Mouse (Mus musculus) lung, postnatal 14 days (tissue): ENCODE measurements at regions not wholly inside any gene's neighbourhood (a gene's known extent, or its start where the extent isn't known, plus 50 kb on each side); places are given as distances from the start of the nearest gene placed in this dataset.

Experiments
- DNase-seq: peaks from one replicate; pipeline ENCODE4 v3.0.0; 2021

DNA sequence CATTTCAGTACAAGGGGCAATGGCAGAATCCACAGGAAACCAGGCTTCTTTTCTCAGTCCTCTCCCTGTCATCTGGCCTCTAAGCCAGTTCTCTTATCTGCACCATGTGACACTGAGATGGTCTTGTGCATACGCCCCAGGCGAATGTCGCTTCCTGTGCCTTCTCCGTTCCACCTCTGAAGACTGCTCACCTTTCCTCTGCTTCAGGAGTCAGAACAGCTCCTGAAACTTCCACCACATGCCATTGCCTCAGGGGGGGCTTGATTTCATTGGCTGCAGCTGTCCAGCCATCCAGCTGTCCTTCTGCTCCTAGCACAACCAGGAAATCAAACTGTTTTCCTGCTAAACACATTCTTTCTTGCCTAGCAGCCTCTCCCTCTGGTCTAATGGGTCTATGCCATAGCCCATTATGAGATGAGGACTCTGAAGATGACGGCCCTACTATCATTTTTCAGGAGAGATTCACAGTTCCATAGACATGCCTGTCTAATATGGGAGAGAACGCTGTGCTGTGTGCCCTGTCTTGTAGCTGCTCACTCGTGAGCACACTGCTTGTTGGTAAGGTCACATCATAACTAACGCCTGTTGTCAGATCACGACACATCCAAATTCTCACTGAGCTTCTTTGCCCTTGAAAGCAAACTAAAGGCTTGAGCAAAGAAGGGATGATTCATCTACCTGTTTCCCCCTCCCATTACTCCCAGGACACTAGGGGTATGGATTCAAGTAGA is 129.9 kb upstream of the Fmo9 start:
- DNase-seq: no peak

DNA sequence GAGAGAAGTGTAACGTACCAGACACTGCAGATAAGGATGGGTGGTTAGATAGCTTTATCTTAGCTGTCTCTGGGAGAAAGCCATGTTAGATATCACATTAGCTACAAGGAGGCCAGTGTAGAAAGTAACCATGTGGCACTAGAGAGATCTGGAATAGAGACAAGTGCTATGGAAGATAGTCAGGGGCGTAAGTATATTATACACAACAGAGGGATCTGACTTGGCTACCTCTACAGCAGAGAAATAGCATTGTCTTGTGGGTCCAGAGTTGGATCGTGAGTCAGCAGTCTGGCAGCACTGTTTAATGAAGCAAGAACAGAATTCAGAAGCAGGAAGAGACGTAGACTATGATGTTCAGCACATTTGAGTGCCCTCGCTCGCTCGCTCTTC is 130.4 kb upstream of the Fmo9 start:
- DNase-seq: no peak

GRCm38 (mm10) chr1:166812920-166813439 is 131.3 kb upstream of the Fmo9 start:
- no peak for DNase-seq

- DNase-seq: no peak
These were observed 136.3 kb upstream of the Fmo9 start for GRCm38 (mm10) chr1:166817927-166818326.

DNA sequence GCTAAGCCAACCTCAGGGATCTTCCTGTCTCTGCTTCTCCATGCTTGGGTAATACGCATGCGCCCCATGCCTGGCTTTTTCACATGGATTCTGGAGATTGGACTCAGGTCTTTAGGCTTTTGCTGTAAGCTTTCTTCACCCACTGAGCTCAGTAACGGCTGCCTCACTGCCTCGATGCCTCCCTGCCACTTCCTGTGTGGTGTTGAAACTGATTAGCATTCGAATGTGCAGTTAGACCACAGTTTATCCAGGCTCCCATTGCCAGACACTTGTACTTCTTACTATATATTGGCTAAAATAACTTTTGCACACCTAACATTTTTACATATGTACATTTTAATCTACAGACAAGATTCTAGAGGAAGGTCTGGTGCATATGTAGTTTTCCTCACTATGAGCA is 137.0 kb upstream of the Fmo9 start:
- no peak for DNase-seq

- no peak for DNase-seq
These were observed 137.8 kb upstream of the Fmo9 start for GRCm38 (mm10) chr1:166819420-166819819.

DNA sequence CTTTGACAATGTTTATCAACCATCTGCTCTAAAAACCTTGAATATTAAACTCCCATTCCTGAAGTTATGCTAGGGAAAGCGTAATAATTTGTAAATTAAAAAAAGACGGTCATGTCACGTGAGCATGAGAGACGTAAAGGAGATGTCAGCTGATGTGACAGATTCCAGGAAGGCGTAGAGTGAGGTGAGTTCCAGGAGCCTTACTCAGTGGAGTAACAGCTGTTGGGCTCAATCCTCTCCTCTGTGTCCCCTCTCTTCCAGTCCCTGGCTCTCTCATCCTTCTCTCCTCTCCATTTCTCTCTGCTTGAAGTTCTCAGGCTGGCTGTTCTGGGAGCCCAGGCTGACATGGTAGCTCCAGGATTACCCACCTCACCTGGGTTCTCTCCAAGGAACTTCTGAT is 138.4 kb upstream of the Fmo9 start:
- DNase-seq: no peak

GRCm38 (mm10) chr1:166821146-166821545 is 139.5 kb upstream of the Fmo9 start:
- no peak for DNase-seq

GRCm38 (mm10) chr1:166837299-166837698 is 155.7 kb upstream of the Fmo9 start:
- DNase-seq: no peak

DNA sequence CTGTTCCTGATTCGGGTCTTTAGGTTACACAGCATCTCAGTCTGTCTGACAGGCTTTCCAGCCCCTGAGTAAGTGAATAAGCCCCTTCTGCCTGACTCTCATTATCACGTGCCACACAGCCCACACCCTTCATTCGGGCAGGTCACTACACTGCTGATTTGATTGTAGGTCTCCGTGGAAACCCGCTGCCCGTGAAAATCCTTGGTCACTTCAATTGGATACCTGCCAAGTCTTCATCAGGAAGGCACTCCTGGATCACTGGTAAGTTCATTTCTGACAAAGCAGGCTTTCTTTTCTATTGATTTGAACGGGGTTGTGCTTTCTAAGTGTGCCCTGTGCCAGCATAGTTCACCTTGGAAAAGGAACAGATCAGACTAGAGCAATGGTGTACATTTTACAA is 158.2 kb upstream of the Fmo9 start:
- no peak for DNase-seq

GRCm38 (mm10) chr1:166843397-166843877 is 157.8 kb upstream of the Fam78b start:
- DNase-seq: no peak

GRCm38 (mm10) chr1:166846566-166846965 is 154.7 kb upstream of the Fam78b start:
- DNase-seq: no peak

GRCm38 (mm10) chr1:166847233-166847632 is 154.0 kb upstream of the Fam78b start:
- no peak for DNase-seq

- DNase-seq: no peak
These were observed 153.1 kb upstream of the Fam78b start for GRCm38 (mm10) chr1:166848015-166848535.

DNA sequence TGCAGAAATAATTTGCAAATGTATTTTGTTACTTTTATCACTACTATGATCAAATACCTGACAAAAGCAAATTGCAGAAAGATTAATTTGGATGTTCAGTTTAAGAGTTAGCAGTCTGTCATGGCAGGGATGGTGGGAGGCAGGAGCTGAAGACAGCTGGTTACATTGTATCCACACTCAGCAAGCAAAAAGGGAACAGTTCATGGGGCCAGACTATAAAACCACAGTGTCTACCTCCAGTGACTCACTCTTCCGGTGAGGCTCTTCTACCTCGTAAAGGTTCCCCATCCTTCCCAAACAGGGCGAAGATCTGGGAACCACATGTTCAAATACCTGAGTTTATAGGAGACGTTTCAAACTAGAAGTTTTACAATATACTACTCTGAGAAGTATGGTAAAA is 145.2 kb upstream of the Fam78b start:
- no peak for DNase-seq

DNA sequence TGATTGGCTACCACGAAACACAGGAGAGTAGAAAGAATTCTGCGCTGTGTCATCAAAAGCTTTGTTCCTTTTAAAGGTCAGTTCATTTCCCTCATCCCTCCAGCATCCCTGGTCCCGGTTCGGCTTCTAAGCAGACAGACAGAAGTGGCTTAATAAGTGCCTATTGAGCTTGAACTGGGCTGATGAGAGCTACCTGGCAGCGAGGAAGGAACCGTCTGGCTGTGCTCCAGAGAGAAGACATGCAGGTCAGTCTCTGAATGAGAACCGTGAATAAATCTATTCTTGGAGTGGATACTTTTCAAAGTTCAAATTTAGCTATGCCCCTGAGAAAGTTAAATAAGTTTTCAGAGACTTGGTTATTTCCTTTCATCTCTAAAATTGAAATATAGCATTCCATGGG is 135.0 kb upstream of the Fam78b start:
- DNase-seq: no peak

- no peak for DNase-seq
These were observed 130.0 kb upstream of the Fam78b start for GRCm38 (mm10) chr1:166871258-166871657.

- DNase-seq: no peak
These were observed 124.8 kb upstream of the Fam78b start for GRCm38 (mm10) chr1:166876452-166876851.

GRCm38 (mm10) chr1:166883215-166883614 is 118.0 kb upstream of the Fam78b start:
- DNase-seq: no peak

DNA sequence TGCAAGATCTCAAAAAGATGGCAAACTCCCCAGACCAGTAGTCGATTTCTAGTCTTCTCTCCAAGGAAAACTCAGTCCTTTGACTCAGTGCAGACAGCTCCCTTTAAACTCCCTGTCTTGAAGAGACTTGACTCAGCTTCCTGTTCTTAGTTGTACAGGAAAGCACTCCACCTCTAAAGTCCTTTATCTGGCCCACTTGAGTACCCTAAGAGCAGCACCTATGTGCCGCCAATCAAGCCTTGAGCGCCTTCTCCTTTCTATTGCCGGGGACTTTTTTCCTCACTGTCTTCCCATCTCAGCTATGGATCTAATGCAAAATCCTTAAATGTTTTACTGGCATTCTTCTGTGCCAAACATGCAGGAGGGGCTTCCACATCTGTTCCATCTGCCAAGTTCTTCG is 105.3 kb upstream of the Fam78b start:
- no peak for DNase-seq

GRCm38 (mm10) chr1:166898741-166899140 is 102.5 kb upstream of the Fam78b start:
- no peak for DNase-seq

DNA sequence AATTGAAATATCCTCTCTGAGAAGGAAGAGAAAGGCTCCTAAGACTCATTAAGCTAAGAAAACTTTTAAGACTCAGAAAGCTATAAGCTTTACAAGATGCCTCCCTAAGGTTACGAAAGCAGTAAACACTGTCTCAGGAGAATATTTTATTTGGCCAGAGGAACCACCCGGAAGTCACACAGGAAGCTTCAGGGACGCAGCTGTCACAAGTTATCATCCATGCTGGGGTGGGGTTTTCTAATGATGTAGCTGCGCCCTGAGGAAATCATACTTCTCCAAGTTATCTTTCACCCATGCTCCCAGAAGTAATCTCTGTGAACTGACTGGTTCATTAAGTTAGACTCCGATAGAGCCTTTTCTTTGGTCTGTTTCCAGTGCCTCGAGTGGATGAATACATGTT is 102.0 kb upstream of the Fam78b start:
- no peak for DNase-seq

GRCm38 (mm10) chr1:166900028-166900427 is 101.2 kb upstream of the Fam78b start:
- no peak for DNase-seq

- no peak for DNase-seq
These were observed 100.6 kb upstream of the Fam78b start for GRCm38 (mm10) chr1:166900441-166901161.
